Mouse (Mus musculus): ENCODE data around the gene Phospho1.
A peak's percentile ranks its signal among the peaks of the same experiment; 100 is the strongest.

- TF ChIP-seq POLR2A (IDR thresholded peaks at IDR 0.05; ENCODE audit: low read depth, low read length) (no peak), CTCF (IDR thresholded peaks at IDR 0.05; ENCODE audit: extremely low read depth, insufficient read length, insufficient replicate concordance, low read depth, low read length) (peak; percentile 65; the same call in 1 of the 2 replicates)
Measured at GRCm38 (mm10) chr11:95785675-95786074, 38.6 kb upstream of the Phospho1 start.

All from small intestine, adult 2 months (tissue).